Mouse (Mus musculus) v-Abl transformed pro-B cells (cell line): Measurements from ENCODE around the gene Smarcal1.

Source experiments
- in situ Hi-C, 2 experiments: fragments of 400-800 bp; cut with MboI; formaldehyde crosslinking; loops; one replicate each; pipeline ENCODE4 v1.15.1; 2025; ENCODE audit not compliant: unreplicated experiment in 2 of 2

Smarcal1 gene

DNA sequence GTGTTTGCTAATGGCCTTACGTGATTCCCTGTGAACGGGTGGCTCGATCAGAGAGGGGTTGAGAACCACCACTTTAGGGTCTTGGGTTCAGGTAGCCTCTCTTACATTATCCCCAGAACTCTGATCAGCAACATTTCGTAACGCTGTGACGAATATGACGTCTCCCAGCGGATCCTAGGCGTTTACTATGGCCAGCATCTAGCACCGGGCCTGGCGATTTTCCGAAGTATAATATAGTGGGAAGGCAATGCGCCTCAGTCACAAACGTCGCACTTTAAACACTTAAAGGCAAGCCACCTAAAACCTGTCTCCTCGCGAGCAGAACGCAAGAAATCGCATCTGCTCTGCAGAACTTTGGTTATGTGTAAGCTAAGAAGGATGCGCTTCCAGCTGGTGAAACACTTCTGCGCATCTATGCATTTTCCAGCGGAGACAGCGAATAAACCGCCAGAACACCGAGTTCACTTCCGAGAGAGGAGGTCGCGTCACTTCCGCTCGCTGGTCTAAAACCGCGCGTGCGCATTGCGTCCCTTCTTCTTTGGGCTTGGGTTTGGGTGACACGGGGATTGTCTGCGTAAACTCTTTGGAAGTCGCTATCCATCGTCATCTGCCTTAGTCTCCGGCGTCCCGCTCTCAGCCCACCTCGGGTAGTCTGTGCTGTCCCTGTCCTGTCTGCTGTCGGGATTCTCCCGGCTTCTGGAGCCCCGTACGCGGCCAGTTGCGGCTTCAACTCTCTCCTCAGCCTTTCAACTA is 57.8 kb downstream of the Smarcal1 start:
- in situ Hi-C loops, result no loop called here

DNA sequence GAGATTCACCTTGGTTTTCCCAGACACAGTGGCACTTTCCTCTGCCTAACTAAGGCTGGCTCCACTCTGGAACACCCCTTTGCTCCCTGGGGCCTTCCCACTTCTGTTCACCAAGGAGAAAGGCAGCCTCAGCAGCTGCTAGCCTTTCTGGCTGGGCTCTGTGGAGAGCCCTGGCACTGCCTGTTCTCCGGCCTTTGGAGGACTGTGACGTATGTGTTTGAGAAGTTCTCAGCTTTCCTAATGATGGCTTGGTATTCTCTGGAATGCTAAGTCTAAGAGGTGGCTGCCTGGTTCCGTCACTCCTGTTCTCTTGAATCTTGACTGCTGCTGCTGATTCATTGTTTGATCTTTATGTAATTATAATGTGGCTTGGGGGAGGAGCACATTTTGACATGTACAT is 90.0 kb downstream of the Smarcal1 start:
- in situ Hi-C loops, result no loop called here
